25 mouse cellular contexts compared by ENCODE assay signal in the genomic region with DNA sequence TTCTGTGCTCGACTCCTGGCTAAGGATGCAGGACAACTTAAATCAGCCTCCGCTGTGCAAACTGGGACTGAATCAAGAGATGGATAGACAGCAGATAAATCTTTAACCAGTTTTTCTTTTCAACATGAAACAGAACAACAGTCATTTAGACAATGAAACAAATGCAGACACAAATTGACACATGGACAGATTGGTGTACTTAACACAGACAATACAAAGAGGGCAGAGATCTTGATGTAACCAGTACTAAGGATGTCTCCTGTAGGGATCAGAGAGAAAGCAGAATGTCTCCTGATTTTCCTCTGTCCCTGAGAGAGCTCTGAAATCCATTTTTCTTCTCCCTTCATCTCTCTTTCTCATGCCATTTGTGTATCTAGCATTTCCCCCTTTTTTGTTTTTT.
"Had no signal": no experiment of that assay in that cellular context is flagged by ENCODE, and none has a peak within 500 bp of the region (broad histone marks: within the 10 kb centered on the region; RNA-seq: fewer than 3 reads in every experiment).

No protein-coding gene starts in this region.

- H3K27ac ChIP-seq: heart, adult 2 months; heart, embryonic 10.5 days; hindbrain, embryonic 10.5 days; hindbrain, embryonic 12.5 days; hindbrain, embryonic 14.5 days; intestine, embryonic 15.5 days; layer of hippocampus, adult 2 months; limb, embryonic 10.5 days; limb, embryonic 12.5 days; liver, embryonic 13.5 days; liver, embryonic 15.5 days had no signal

- H3K9me3 ChIP-seq: heart, embryonic 10.5 days; heart, embryonic 12.5 days; hindbrain, embryonic 10.5 days; hindbrain, embryonic 12.5 days; intestine, embryonic 15.5 days; limb, embryonic 10.5 days; limb, embryonic 12.5 days; liver, embryonic 13.5 days; liver, embryonic 15.5 days had no signal

- H3K4me3 ChIP-seq: heart, adult 2 months; heart, embryonic 10.5 days; heart, embryonic 12.5 days; hindbrain, embryonic 10.5 days; hindbrain, embryonic 12.5 days; intestine, embryonic 15.5 days; layer of hippocampus, adult 2 months; limb, embryonic 10.5 days; limb, embryonic 12.5 days; liver, embryonic 13.5 days; liver, embryonic 15.5 days had no signal

- H3K4me1 ChIP-seq: heart, embryonic 10.5 days; heart, embryonic 12.5 days; hindbrain, embryonic 10.5 days; hindbrain, embryonic 12.5 days; intestine, embryonic 15.5 days; limb, embryonic 10.5 days; limb, embryonic 12.5 days; liver, embryonic 13.5 days; liver, embryonic 15.5 days had no signal

- H3K27me3 ChIP-seq: heart, embryonic 12.5 days; hindbrain, embryonic 12.5 days; intestine, embryonic 15.5 days; limb, embryonic 12.5 days; liver, embryonic 13.5 days; liver, embryonic 15.5 days had no signal

- DNase-seq: gastrocnemius, postnatal 14 days; gastrocnemius, postnatal 36 days; heart, adult 11 months; heart, adult 2 months; heart, postnatal 10 days; heart, postnatal 4 days; kidney, adult 18-20 months; kidney, adult 9 months; kidney, postnatal 10 days; kidney, postnatal 25 days; kidney, postnatal 4 days; layer of hippocampus, postnatal 36 days; liver; liver, embryonic 13.5 days; liver, postnatal 0 days had no signal

- H3K9ac ChIP-seq: heart, embryonic 12.5 days; hindbrain, embryonic 12.5 days; hindbrain, embryonic 14.5 days; intestine, embryonic 15.5 days; limb, embryonic 12.5 days; liver, embryonic 13.5 days; liver, embryonic 15.5 days; liver, postnatal 0 days had no signal

- H3K36me3 ChIP-seq: heart, embryonic 10.5 days; heart, embryonic 12.5 days; hindbrain, embryonic 10.5 days; hindbrain, embryonic 12.5 days; intestine, embryonic 15.5 days; limb, embryonic 10.5 days; limb, embryonic 12.5 days; liver, embryonic 13.5 days; liver, embryonic 15.5 days had no signal
